Mouse (Mus musculus): ENCODE results near the gene Cipc. TPM values are rescaled to one million over a fixed set of nuclear protein-coding genes. Genes with fewer than 3 reads are reported as not detected.

The Cipc gene
- polyA plus RNA-seq, 1 experiment from 2014 or later, result 24.9 TPM

GRCm38 (mm10) chr12:86912335-86913093 lies 34.3 kb upstream of the Cipc start:
- WGBS, result 6% methylated on average over 22 of the region's 22 CpGs
- peaks cover 23% of the 10 kb centered on the region for H3K4me1 ChIP-seq (ENCODE audit: insufficient read depth, low read length)
- H3K4me3 ChIP-seq (ENCODE audit: low read length), result no peak overlapping the region
- H3K36me3 ChIP-seq (ENCODE audit: insufficient read depth, low read length), result no peaks in the 10 kb centered on the region
- peak overlapping the region; percentile 43 for H3K4me2 ChIP-seq (replicated peaks; ENCODE audit: low read depth, low read length)
- no peak overlapping the region for H3K27ac ChIP-seq (ENCODE audit: low read length)
- no peak overlapping the region; the same call in 1 of the 2 replicates for H3K9ac ChIP-seq (replicated peaks; ENCODE audit: low read length)
- H3K9me3 ChIP-seq (ENCODE audit: low read length), result no peaks in the 10 kb centered on the region
- no peak for ATAC-seq (ENCODE audit: low FRiP score, low TSS enrichment)
- H3K27me3 ChIP-seq (ENCODE audit: insufficient read depth, low read length), result no peaks in the 10 kb centered on the region

- 64% methylated on average over 2 of the region's 2 CpGs for WGBS
- Histone ChIP-seq H3K4me2 (replicated peaks; ENCODE audit: low read depth, low read length) (no peak overlapping the region), H3K36me3 (ENCODE audit: insufficient read depth, low read length) (no peaks in the 10 kb centered on the region), H3K4me3 (ENCODE audit: low read length) (no peak overlapping the region), H3K9ac (replicated peaks; ENCODE audit: low read length) (peak overlapping the region; percentile 28; the same call in 1 of the 2 replicates), H3K27me3 (ENCODE audit: insufficient read depth, low read length) (no peaks in the 10 kb centered on the region), H3K4me1 (ENCODE audit: insufficient read depth, low read length) (peaks cover 38% of the 10 kb centered on the region), H3K27ac (ENCODE audit: low read length) (0 out of 2 replicates have a peak overlapping the region, but pooled peaks have one; percentile 23), H3K9me3 (ENCODE audit: low read length) (no peaks in the 10 kb centered on the region)
- no peak for ATAC-seq (ENCODE audit: low FRiP score, low TSS enrichment)
Observed at GRCm38 (mm10) chr12:86914351-86914750, 32.5 kb upstream of the Cipc start.

GRCm38 (mm10) chr12:86914756-86915155 lies 32.1 kb upstream of the Cipc start:
- no peaks in the 10 kb centered on the region for H3K9me3 ChIP-seq (ENCODE audit: low read length)
- peaks cover 40% of the 10 kb centered on the region for H3K4me1 ChIP-seq (ENCODE audit: insufficient read depth, low read length)
- ATAC-seq (ENCODE audit: low FRiP score, low TSS enrichment), result no peak
- no peaks in the 10 kb centered on the region for H3K36me3 ChIP-seq (ENCODE audit: insufficient read depth, low read length)
- 64% methylated on average over 6 of the region's 6 CpGs for WGBS
- no peak overlapping the region for H3K4me3 ChIP-seq (ENCODE audit: low read length)
- H3K9ac ChIP-seq (replicated peaks; ENCODE audit: low read length), result peak overlapping the region; percentile 28; the same call in 1 of the 2 replicates
- H3K4me2 ChIP-seq (replicated peaks; ENCODE audit: low read depth, low read length), result no peak overlapping the region
- H3K27ac ChIP-seq (ENCODE audit: low read length), result 0 out of 2 replicates have a peak overlapping the region, but pooled peaks have one; percentile 23
- no peaks in the 10 kb centered on the region for H3K27me3 ChIP-seq (ENCODE audit: insufficient read depth, low read length)

- no peak overlapping the region for H3K9ac ChIP-seq (replicated peaks; ENCODE audit: low read length)
- H3K27ac ChIP-seq (ENCODE audit: low read length), result no peak overlapping the region
- WGBS, result 74% methylated on average over 7 of the region's 7 CpGs
- H3K4me3 ChIP-seq (ENCODE audit: low read length), result no peak overlapping the region
- ATAC-seq (ENCODE audit: low FRiP score, low TSS enrichment), result no peak
- H3K36me3 ChIP-seq (ENCODE audit: insufficient read depth, low read length), result no peaks in the 10 kb centered on the region
- no peak overlapping the region for H3K4me2 ChIP-seq (replicated peaks; ENCODE audit: low read depth, low read length)
- peaks cover 40% of the 10 kb centered on the region for H3K4me1 ChIP-seq (ENCODE audit: insufficient read depth, low read length)
- H3K9me3 ChIP-seq (ENCODE audit: low read length), result no peaks in the 10 kb centered on the region
- no peaks in the 10 kb centered on the region for H3K27me3 ChIP-seq (ENCODE audit: insufficient read depth, low read length)
Observed at GRCm38 (mm10) chr12:86915617-86916016, 31.2 kb upstream of the Cipc start.

- H3K9me3 ChIP-seq (ENCODE audit: low read length), result no peaks in the 10 kb centered on the region
- H3K4me2 ChIP-seq (replicated peaks; ENCODE audit: low read depth, low read length), result no peak overlapping the region
- no peak overlapping the region for H3K27ac ChIP-seq (ENCODE audit: low read length)
- ATAC-seq (ENCODE audit: low FRiP score, low TSS enrichment), result no peak
- H3K4me1 ChIP-seq (ENCODE audit: insufficient read depth, low read length), result peaks cover 34% of the 10 kb centered on the region
- no peak overlapping the region for H3K9ac ChIP-seq (replicated peaks; ENCODE audit: low read length)
- H3K36me3 ChIP-seq (ENCODE audit: insufficient read depth, low read length), result no peaks in the 10 kb centered on the region
- 83% methylated on average over 7 of the region's 7 CpGs for WGBS
- H3K27me3 ChIP-seq (ENCODE audit: insufficient read depth, low read length), result no peaks in the 10 kb centered on the region
- no peak overlapping the region for H3K4me3 ChIP-seq (ENCODE audit: low read length)
Observed at GRCm38 (mm10) chr12:86916796-86917573, 29.9 kb upstream of the Cipc start.

GRCm38 (mm10) chr12:86918361-86918967 lies 28.4 kb upstream of the Cipc start:
- H3K4me2 ChIP-seq (replicated peaks; ENCODE audit: low read depth, low read length), result no peak overlapping the region; the same call in 1 of the 2 replicates
- WGBS, result 17% methylated on average over 11 of the region's 11 CpGs
- ATAC-seq (ENCODE audit: low FRiP score, low TSS enrichment), result peak; percentile 49; the same call in 1 of the 2 replicates
- peak overlapping the region; percentile 65 for H3K27ac ChIP-seq (ENCODE audit: low read length)
- no peaks in the 10 kb centered on the region for H3K27me3 ChIP-seq (ENCODE audit: insufficient read depth, low read length)
- H3K36me3 ChIP-seq (ENCODE audit: insufficient read depth, low read length), result no peaks in the 10 kb centered on the region
- H3K4me1 ChIP-seq (ENCODE audit: insufficient read depth, low read length), result peaks cover 24% of the 10 kb centered on the region
- H3K9ac ChIP-seq (replicated peaks; ENCODE audit: low read length), result peak overlapping the region; percentile 12; the same call in 1 of the 2 replicates
- H3K9me3 ChIP-seq (ENCODE audit: low read length), result no peaks in the 10 kb centered on the region
- no peak overlapping the region for H3K4me3 ChIP-seq (ENCODE audit: low read length)

GRCm38 (mm10) chr12:86918983-86919722 lies 27.7 kb upstream of the Cipc start:
- H3K9me3 ChIP-seq (ENCODE audit: low read length), result no peaks in the 10 kb centered on the region
- H3K4me1 ChIP-seq (ENCODE audit: insufficient read depth, low read length), result peaks cover 22% of the 10 kb centered on the region
- H3K4me2 ChIP-seq (replicated peaks; ENCODE audit: low read depth, low read length), result no peak overlapping the region; the same call in 1 of the 2 replicates
- H3K4me3 ChIP-seq (ENCODE audit: low read length), result no peak overlapping the region
- no peaks in the 10 kb centered on the region for H3K36me3 ChIP-seq (ENCODE audit: insufficient read depth, low read length)
- peak overlapping the region; percentile 65 for H3K27ac ChIP-seq (ENCODE audit: low read length)
- no peaks in the 10 kb centered on the region for H3K27me3 ChIP-seq (ENCODE audit: insufficient read depth, low read length)
- 71% methylated on average over 17 of the region's 17 CpGs for WGBS
- ATAC-seq (ENCODE audit: low FRiP score, low TSS enrichment), result peak; percentile 44; the same call in 1 of the 2 replicates
- peak overlapping the region; percentile 12; the same call in 1 of the 2 replicates for H3K9ac ChIP-seq (replicated peaks; ENCODE audit: low read length)

GRCm38 (mm10) chr12:86923837-86924236 lies 23.0 kb upstream of the Cipc start:
- H3K4me3 ChIP-seq (ENCODE audit: low read length), result no peak overlapping the region
- H3K9ac ChIP-seq (replicated peaks; ENCODE audit: low read length), result no peak overlapping the region
- H3K4me2 ChIP-seq (replicated peaks; ENCODE audit: low read depth, low read length), result no peak overlapping the region
- H3K36me3 ChIP-seq (ENCODE audit: insufficient read depth, low read length), result no peaks in the 10 kb centered on the region
- 5% methylated on average over 5 of the region's 5 CpGs for WGBS
- H3K27ac ChIP-seq (ENCODE audit: low read length), result no peak overlapping the region
- peaks cover 7% of the 10 kb centered on the region for H3K4me1 ChIP-seq (ENCODE audit: insufficient read depth, low read length)
- peaks cover 9% of the 10 kb centered on the region for H3K9me3 ChIP-seq (ENCODE audit: low read length)
- no peaks in the 10 kb centered on the region for H3K27me3 ChIP-seq (ENCODE audit: insufficient read depth, low read length)
- peak; percentile 86 for ATAC-seq (ENCODE audit: low FRiP score, low TSS enrichment)
